Mouse (Mus musculus) cerebellum, adult 2 months (tissue): ENCODE measurements around the gene Cfap43. TPM values are rescaled to one million over a fixed set of nuclear protein-coding genes. Genes with fewer than 3 reads are reported as not detected.

Source experiments
- DNase-seq, 2 experiments: peaks; one replicate each; pipeline ENCODE4 v3.0.0; 2021
- H3K27ac ChIP-seq: fragments of 200-500 bp; 2 replicates; pipeline ENCODE4 v1.5.1; 2012; ENCODE audit warnings: low read length, control low read depth, inconsistent platforms; ENCODE audit not compliant: insufficient read depth
- H3K27me3 ChIP-seq: fragments of 200-500 bp; 2 replicates; pipeline ENCODE4 v1.6.1; 2012; ENCODE audit warnings: inconsistent platforms, mild to moderate bottlenecking, low read length, moderate library complexity; ENCODE audit not compliant: control insufficient read depth, insufficient read depth
- H3K4me1 ChIP-seq: fragments of 200-500 bp; 2 replicates; pipeline ENCODE4 v1.6.1; 2011; ENCODE audit warnings: low read length; ENCODE audit not compliant: control insufficient read depth, insufficient read depth
- H3K4me3 ChIP-seq: fragments of 200-500 bp; replicated peaks from 2 replicates; pipeline ENCODE3; 2011; ENCODE audit warnings: mild to moderate bottlenecking, low read depth, low read length, control low read depth; ENCODE audit not compliant: insufficient read depth
- CTCF ChIP-seq: fragments of 200-500 bp; IDR thresholded peaks from 2 replicates; pipeline ENCODE4 v1.5.1; 2011; ENCODE audit warnings: low read depth, mild to moderate bottlenecking, control low read depth, low read length, moderate library complexity, borderline replicate concordance; ENCODE audit not compliant: insufficient read depth
- POLR2A ChIP-seq: fragments of 200-500 bp; IDR thresholded peaks from 2 replicates; pipeline ENCODE4 v1.6.1; 2011; ENCODE audit warnings: low read length, control low read depth, borderline replicate concordance; ENCODE audit not compliant: insufficient read depth
- WGBS: fragments of 180-500 bp; shearing (Covaris S2); methylation state at CpG from one replicate; pipeline ENCODE4 v1.1.7; 2018; 5-methylcytosine and 5-hydroxymethylcytosine counted together
- polyA plus RNA-seq: library from polyadenylated mRNA; depleted of rRNA; stranded (reverse); fragments of >200 nt; gene quantifications from 2 replicates; pipeline ENCODE4 v1.2.3, GENCODE M21; 2012

Cfap43 gene
- polyA plus RNA-seq, 1 experiment = 1.00 TPM

- Histone ChIP-seq H3K4me3 (no peak overlapping the region), H3K27me3 (no peaks in the 10 kb centered on the region), H3K4me1 (no peaks in the 10 kb centered on the region), H3K27ac (no peak overlapping the region)
- TF ChIP-seq POLR2A = no peak
- no peak for TF ChIP-seq CTCF
- 87% methylated on average over 3 of the region's 3 CpGs for WGBS
- no peak for DNase-seq
Observed at GRCm38 (mm10) chr19:47719147-47719546, 199.9 kb downstream of the Cfap43 start.

GRCm38 (mm10) chr19:47716144-47716543 lies 202.9 kb downstream of the Cfap43 start:
- no peak overlapping the region for H3K27ac ChIP-seq
- H3K4me1 ChIP-seq = no peaks in the 10 kb centered on the region
- DNase-seq = no peak
- H3K27me3 ChIP-seq = no peaks in the 10 kb centered on the region
- TF ChIP-seq POLR2A (no peak), CTCF (no peak)
- 59% methylated on average over 2 of the region's 2 CpGs for WGBS
- H3K4me3 ChIP-seq = no peak overlapping the region

DNA sequence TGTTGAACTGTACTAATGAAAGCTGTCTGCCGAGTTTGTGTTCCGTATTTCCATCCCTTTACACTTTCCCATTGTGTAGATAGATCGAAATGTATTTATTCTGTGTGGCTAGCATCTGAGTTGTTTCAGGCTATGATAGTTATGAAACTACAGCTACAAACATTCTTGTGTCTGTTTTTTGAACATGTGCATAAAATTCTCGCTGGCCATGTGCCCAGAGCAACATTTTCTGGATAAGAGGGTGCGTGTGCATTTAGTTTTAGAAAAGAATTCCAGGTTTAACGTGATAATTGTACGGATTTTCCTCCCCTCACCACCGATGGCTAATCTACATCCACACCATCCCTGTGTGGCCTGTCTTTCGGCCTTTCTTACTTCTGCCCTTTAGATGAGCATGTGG lies 205.6 kb downstream of the Cfap43 start:
- DNase-seq = no peak
- Histone ChIP-seq H3K27me3 (no peaks in the 10 kb centered on the region), H3K4me1 (no peaks in the 10 kb centered on the region), H3K27ac (no peak overlapping the region), H3K4me3 (no peak overlapping the region)
- TF ChIP-seq CTCF (no peak), POLR2A (no peak)
- 78% methylated on average over 9 of the region's 9 CpGs for WGBS

DNA sequence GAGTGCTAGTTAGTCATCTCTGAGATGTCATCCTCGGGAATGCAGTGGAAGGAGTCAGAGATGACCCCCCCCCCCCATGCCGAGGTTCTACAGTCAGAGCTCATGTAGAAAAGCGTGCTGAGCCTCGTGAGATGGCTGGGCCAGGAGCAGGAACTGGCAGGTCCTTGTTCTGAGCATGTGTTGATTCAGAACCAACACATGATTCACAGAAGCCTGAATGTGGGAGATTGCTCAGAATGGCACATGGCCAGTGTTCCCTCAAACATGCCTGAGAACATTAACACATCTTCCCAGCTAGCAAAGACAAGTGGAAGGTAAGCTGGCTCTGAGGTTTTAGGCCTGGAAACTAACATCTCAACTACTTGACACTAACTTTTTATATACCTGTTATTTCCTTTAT lies 208.7 kb downstream of the Cfap43 start:
- TF ChIP-seq POLR2A (no peak), CTCF (no peak)
- H3K27ac ChIP-seq = no peak overlapping the region
- no peak for DNase-seq
- 71% methylated on average over 4 of the region's 4 CpGs for WGBS
- H3K4me1 ChIP-seq = no peaks in the 10 kb centered on the region
- no peak overlapping the region for H3K4me3 ChIP-seq
- no peaks in the 10 kb centered on the region for H3K27me3 ChIP-seq

- 88% methylated on average over 8 of the region's 8 CpGs for WGBS
- no peaks in the 10 kb centered on the region for H3K4me1 ChIP-seq
Observed at GRCm38 (mm10) chr19:47705772-47706309, 213.2 kb downstream of the Cfap43 start.

GRCm38 (mm10) chr19:47705080-47705771 lies 213.9 kb downstream of the Cfap43 start:
- Histone ChIP-seq H3K27ac (no peak overlapping the region), H3K27me3 (no peaks in the 10 kb centered on the region), H3K4me3 (no peak overlapping the region), H3K4me1 (no peaks in the 10 kb centered on the region)
- WGBS = 68% methylated on average over 13 of the region's 13 CpGs
- no peak for DNase-seq
- TF ChIP-seq CTCF (no peak), POLR2A (no peak)

More at GRCm38 (mm10) chr19:47705772-47706309, 213.2 kb downstream of the Cfap43 start:
- Histone ChIP-seq H3K27me3 (no peaks in the 10 kb centered on the region), H3K4me3 (no peak overlapping the region), H3K27ac (no peak overlapping the region)
- TF ChIP-seq CTCF = no peak
- TF ChIP-seq POLR2A = no peak
- DNase-seq = no peak

- H3K4me1 ChIP-seq = no peaks in the 10 kb centered on the region
- 95% methylated on average over 8 of the region's 8 CpGs for WGBS
- H3K4me3 ChIP-seq = no peak overlapping the region
- TF ChIP-seq POLR2A (no peak), CTCF (no peak)
- no peak for DNase-seq
- H3K27ac ChIP-seq = no peak overlapping the region
- no peaks in the 10 kb centered on the region for H3K27me3 ChIP-seq
Observed at GRCm38 (mm10) chr19:47700509-47700908, 218.6 kb downstream of the Cfap43 start.

GRCm38 (mm10) chr19:47699743-47700142 lies 219.3 kb downstream of the Cfap43 start:
- H3K27ac ChIP-seq = no peak overlapping the region
- no peaks in the 10 kb centered on the region for H3K4me1 ChIP-seq
- H3K4me3 ChIP-seq = no peak overlapping the region
- 78% methylated on average over 9 of the region's 9 CpGs for WGBS
- TF ChIP-seq POLR2A (no peak), CTCF (no peak)
- DNase-seq = no peak
- no peaks in the 10 kb centered on the region for H3K27me3 ChIP-seq

DNA sequence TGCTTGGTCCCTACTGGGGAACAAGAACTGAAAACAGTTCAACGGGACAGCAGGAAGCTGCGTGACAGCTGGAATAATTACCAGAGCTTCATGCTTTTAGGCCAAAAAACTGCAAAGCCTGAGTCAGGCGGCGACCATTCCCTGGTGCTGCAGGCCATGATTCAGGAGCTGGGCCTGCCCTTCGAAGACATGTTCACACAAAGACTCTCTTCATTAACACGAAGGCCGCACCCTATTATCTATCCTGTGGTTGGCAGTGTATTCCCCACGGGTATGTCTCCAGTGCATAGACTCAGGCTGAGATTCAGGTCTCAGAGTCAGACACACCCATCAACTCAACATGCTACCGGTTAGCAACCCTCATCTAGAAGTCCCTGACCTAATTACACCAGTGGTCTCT lies 220.8 kb downstream of the Cfap43 start:
- TF ChIP-seq CTCF = no peak
- TF ChIP-seq POLR2A = no peak
- no peaks in the 10 kb centered on the region for H3K4me1 ChIP-seq
- 72% methylated on average over 9 of the region's 9 CpGs for WGBS
- H3K27me3 ChIP-seq = no peaks in the 10 kb centered on the region
- H3K4me3 ChIP-seq = no peak overlapping the region
- DNase-seq = no peak
- H3K27ac ChIP-seq = no peak overlapping the region
